Mouse (Mus musculus) heart, adult 2 months (tissue): ENCODE results near the gene Mark1.

Source experiments
- CTCF ChIP-seq: fragments of 200-600 bp; IDR thresholded peaks from 2 replicates; pipeline ENCODE4 v1.8.1; 2022; ENCODE audit warnings: antibody characterized with exemption, mild to moderate bottlenecking, moderate library complexity
- EP300 ChIP-seq: fragments of 200-500 bp; IDR thresholded peaks from 2 replicates; pipeline ENCODE4 v1.6.1; 2011; ENCODE audit warnings: low read depth, low read length, control low read depth; ENCODE audit not compliant: insufficient read depth

GRCm38 (mm10) chr1:184911861-184912260 is 87.5 kb downstream of the Mark1 start:
- no peak for TF ChIP-seq CTCF
- TF ChIP-seq EP300, result no peak
